8 mouse cellular contexts compared by ENCODE assay signal in genomic region chr3:25143555-25144311, GRCm38 (mm10). TPM values are rescaled to one million over a fixed set of nuclear protein-coding genes. Genes with fewer than 3 reads are reported as not detected.
A peak's percentile ranks its signal among the peaks of the same experiment; 100 is the strongest.
DNase-seq lines count a peak whose midpoint lies in the region; ATAC-seq and TF ChIP-seq lines count a peak whose summit lies in the region.

Gene Naaladl2 (minus strand): TSS chr3:25144261.

- peak; percentile 74 for DNase-seq in adrenal gland, adult 2 months
- peak; percentile 13 to 29 for DNase-seq in gastrocnemius, adult 8-10 months (ENCODE audit: low spot score in 2 of 2)
- DNase-seq in hindbrain, postnatal 0 days (ENCODE audit: low spot score): peak; percentile 88
- peak; percentile 53 to 87 for DNase-seq in left cerebral cortex, postnatal 10 days (ENCODE audit: extremely low spot score in 1 of 2, low spot score in 2 of 2)
- DNase-seq in skeletal muscle tissue, adult 2 months (ENCODE audit: low read depth, low spot score): peak; percentile 13

- peak within 1 kb of the TSS; percentile 82 for H3K4me2 ChIP-seq in hindbrain, postnatal 0 days (ENCODE audit: low read depth, low read length)

- H3K4me3 ChIP-seq in hindbrain, postnatal 0 days (ENCODE audit: low read length): peak within 1 kb of the TSS; percentile 71

- peaks cover 4% of the 10 kb centered on the region; the same call in 1 of the 2 replicates for H3K4me1 ChIP-seq in hindbrain, postnatal 0 days (ENCODE audit: insufficient read depth, low read length)

- no peaks in the 10 kb centered on the region for H3K27me3 ChIP-seq in hindbrain, postnatal 0 days (ENCODE audit: insufficient read depth, low read length)

- no peaks in the 10 kb centered on the region for H3K9me3 ChIP-seq in hindbrain, postnatal 0 days (ENCODE audit: low read length)

- H3K9ac ChIP-seq in hindbrain, postnatal 0 days (replicated peaks; ENCODE audit: low read length): peak within 1 kb of the TSS; percentile 78

- intact Hi-C loops in left cerebral cortex, postnatal 10 days (cut with DNase I): no loop called here

- under 1% methylated on average over 75 of the region's 93 CpGs for WGBS in hindbrain, postnatal 0 days

- no peaks in the 10 kb centered on the region for H3K36me3 ChIP-seq in hindbrain, postnatal 0 days (ENCODE audit: insufficient read depth, low read length)

- peak; percentile 39; the same call in 1 of the 2 replicates for ATAC-seq in common myeloid progenitor, adult 5-6 weeks (replicated peaks; ENCODE audit: low read depth, poor library complexity, severe bottlenecking)
- ATAC-seq in hindbrain, postnatal 0 days: peak; percentile 95
- peak; percentile 54 for ATAC-seq in megakaryocyte progenitor cell, adult 5-6 weeks (replicated peaks; ENCODE audit: poor library complexity)
- ATAC-seq in megakaryocyte-erythroid progenitor cell, adult 5-6 weeks (replicated peaks; ENCODE audit: low FRiP score, low TSS enrichment, poor library complexity, severe bottlenecking): no peak

- peak within 1 kb of the TSS; percentile 89 for H3K27ac ChIP-seq in hindbrain, postnatal 0 days

- TF ChIP-seq CTCF in hindbrain, postnatal 0 days (IDR thresholded peaks at IDR 0.05; ENCODE audit: low read depth): peak; percentile 52

RNA-seq across cellular contexts. Expression of gene Naaladl2, which starts in this region (rescaled TPM):
- 1 to 10 TPM; 2.3 to 4.1 TPM for total RNA-seq in adrenal gland, adult 2 months (2021)
- 0.90 and 1.1 TPM in 2 replicates for polyA plus RNA-seq in adrenal gland, adult 2 months (2012; rRNA removed)
- not detected in 2 replicates for total RNA-seq in common myeloid progenitor, adult 5-6 weeks (2017)
- total RNA-seq in gastrocnemius, adult 8-10 months (2022): under 1 TPM; 0.25 to 0.46 (median 0.31) TPM
- 0.37 and 0.54 TPM in 2 replicates for total RNA-seq in hindbrain, postnatal 0 days (2014; rRNA removed)
- polyA plus RNA-seq in hindbrain, postnatal 0 days (2015; fragmentation: Nextera tagmentation; extraction: Ambion mirVana): 0.74 and 0.81 TPM in 2 replicates
- 1 to 10 TPM; 1.7 to 2.3 TPM for total RNA-seq in left cerebral cortex, postnatal 10 days (2021)
- not detected in 2 replicates for total RNA-seq in megakaryocyte progenitor cell, adult 5-6 weeks (2015)
- total RNA-seq in megakaryocyte progenitor cell, adult 5-6 weeks (2017): not detected in 2 replicates
- not detected in 2 replicates for total RNA-seq in megakaryocyte-erythroid progenitor cell, adult 5-6 weeks (2014; fragmentation: Nextera tagmentation)
- not detected in 2 replicates for total RNA-seq in megakaryocyte-erythroid progenitor cell, adult 5-6 weeks (2017)

Comparison
In these comparisons a context has a peak if more than half of its experiments do, and no peak if none do; other contexts are left out.
1. Peak in ATAC-seq in common myeloid progenitor, adult 5-6 weeks; RNA of the gene not detected or under 1 TPM.
2. Peak in DNase-seq in gastrocnemius, adult 8-10 months; RNA of the gene not detected or under 1 TPM.
3. Peak in DNase-seq, ATAC-seq, H3K4me3 ChIP-seq, H3K27ac ChIP-seq, H3K9ac ChIP-seq and H3K4me2 ChIP-seq in hindbrain, postnatal 0 days; RNA of the gene not detected or under 1 TPM.
4. Peak in ATAC-seq in megakaryocyte progenitor cell, adult 5-6 weeks; RNA of the gene not detected or under 1 TPM.
5. DNase-seq: peak in every context shown above with its lines; median percentile 88 in hindbrain, postnatal 0 days; 74 in adrenal gland, adult 2 months; 70 in left cerebral cortex, postnatal 10 days; 21 in gastrocnemius, adult 8-10 months; 13 in skeletal muscle tissue, adult 2 months.